Mouse (Mus musculus) megakaryocyte progenitor cell, adult 5-6 weeks (primary cell): ENCODE data around the gene Fbln1. TPM values are rescaled to one million over a fixed set of nuclear protein-coding genes. Genes with fewer than 3 reads are reported as not detected.

Experiments
- ATAC-seq: replicated peaks from 2 replicates; pipeline ENCODE4 v1.8.0; 2016; ENCODE audit warnings: mild to moderate bottlenecking, moderate TSS enrichment, inconsistent platforms; ENCODE audit not compliant: poor library complexity
- total RNA-seq, 2 experiments: library from RNA; stranded (forward) in 1 of 2; stranded (reverse) in 1 of 2; fragments of 157-497, 149-512 nt in 1 of 2; fragments of 200-1000 nt in 1 of 2; gene quantifications; 2 replicates each; pipeline versions ENCODE4 v1.2.3 to v1.2.4; 2015 to 2017

Gene Fbln1
- total RNA-seq (2015) = 0.42 and 0.47 TPM in 2 replicates
- total RNA-seq (2017) = 0.24 and 0.37 TPM in 2 replicates

- ATAC-seq = peak; percentile 54
These were observed at the start of gene Fbln1 for GRCm38 (mm10) chr15:85205792-85206702. Gene Fbln1, plus strand, starts transcription at chr15:85205949.

GRCm38 (mm10) chr15:85156198-85156597 lies 49.6 kb upstream of the Fbln1 start:
- no peak for ATAC-seq

- no peak for ATAC-seq
These were observed 44.3 kb upstream of the Fbln1 start for GRCm38 (mm10) chr15:85161416-85161815.

GRCm38 (mm10) chr15:85162693-85163663 lies 42.8 kb upstream of the Fbln1 start:
- ATAC-seq = no peak

- ATAC-seq = no peak
These were observed 39.3 kb upstream of the Fbln1 start for GRCm38 (mm10) chr15:85166433-85166933.

GRCm38 (mm10) chr15:85167086-85167679 lies 38.6 kb upstream of the Fbln1 start:
- no peak for ATAC-seq

GRCm38 (mm10) chr15:85172054-85172453 lies 33.7 kb upstream of the Fbln1 start:
- ATAC-seq = no peak

- no peak for ATAC-seq
These were observed 32.3 kb upstream of the Fbln1 start for GRCm38 (mm10) chr15:85173425-85173824.

- ATAC-seq = no peak
These were observed 31.7 kb upstream of the Fbln1 start for GRCm38 (mm10) chr15:85174060-85174459.

- peak; percentile 60; the same call in 1 of the 2 replicates for ATAC-seq
These were observed 28.2 kb upstream of the Fbln1 start for GRCm38 (mm10) chr15:85177576-85177975.

GRCm38 (mm10) chr15:85178172-85178571 lies 27.6 kb upstream of the Fbln1 start:
- ATAC-seq = no peak

GRCm38 (mm10) chr15:85179528-85180180 lies 26.1 kb upstream of the Fbln1 start:
- ATAC-seq = no peak

- no peak for ATAC-seq
These were observed 25.4 kb upstream of the Fbln1 start for GRCm38 (mm10) chr15:85180368-85180767.

- ATAC-seq = no peak
These were observed 23.7 kb upstream of the Fbln1 start for GRCm38 (mm10) chr15:85182063-85182462.

GRCm38 (mm10) chr15:85186916-85187315 lies 18.8 kb upstream of the Fbln1 start:
- ATAC-seq = no peak

- no peak for ATAC-seq
These were observed 17.5 kb upstream of the Fbln1 start for GRCm38 (mm10) chr15:85188167-85188778.

GRCm38 (mm10) chr15:85200446-85201289 lies 5.1 kb upstream of the Fbln1 start:
- no peak for ATAC-seq

- ATAC-seq = no peak
These were observed 3.5 kb upstream of the Fbln1 start for GRCm38 (mm10) chr15:85202199-85202598.

GRCm38 (mm10) chr15:85202787-85203186 lies 3.0 kb upstream of the Fbln1 start:
- no peak for ATAC-seq
